Mouse (Mus musculus): ENCODE measurements around the gene Casp6. TPM values are rescaled to one million over a fixed set of nuclear protein-coding genes. Genes with fewer than 3 reads are reported as not detected.

The Casp6 gene
- total and polyA plus RNA-seq, 3 experiments: 10.5 to 31.7 (median 15.3) TPM

DNA sequence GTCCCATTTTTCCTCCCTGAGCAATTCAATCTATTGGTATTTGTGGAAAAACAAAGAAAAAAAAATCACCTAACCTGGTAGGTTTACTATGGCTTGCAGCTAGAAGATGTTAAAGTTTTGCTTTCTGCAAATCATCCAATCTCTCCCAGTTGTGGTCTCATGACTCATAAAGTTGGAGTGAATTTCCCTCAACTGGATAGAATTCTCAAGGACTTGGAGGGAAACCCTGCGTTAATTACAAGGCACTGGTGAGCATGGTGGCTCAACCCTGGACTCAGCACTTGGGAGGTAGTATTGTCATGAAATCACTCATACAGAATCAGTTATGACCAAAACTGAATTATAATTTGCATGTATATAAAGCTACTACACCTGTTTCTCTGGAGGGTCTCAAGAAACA, 40.1 kb downstream of the Casp6 start:
- no peak for DNase-seq (ENCODE audit: extremely low read depth)
- H3K9me3 ChIP-seq (replicated peaks; ENCODE audit: low read length): no peaks in the 10 kb centered on the region
- TF ChIP-seq MAZ (IDR thresholded peaks at IDR 0.05; ENCODE audit: low read depth, low read length) (no peak), MAFK (IDR thresholded peaks at IDR 0.05; ENCODE audit: insufficient replicate concordance, low read length) (no peak), RCOR1 (conservative IDR thresholded peaks at IDR 0.05; ENCODE audit: low read depth, low read length) (no peak), BHLHE40 (IDR thresholded peaks at IDR 0.05; ENCODE audit: low read depth, low read length) (no peak), ZC3H11A (IDR thresholded peaks at IDR 0.05; ENCODE audit: low read depth, low read length) (no peak), CHD2 (IDR thresholded peaks at IDR 0.05; ENCODE audit: low read length) (no peak), MYC (IDR thresholded peaks at IDR 0.05; ENCODE audit: low read depth, low read length) (no peak), E2F4 (IDR thresholded peaks at IDR 0.05; ENCODE audit: insufficient replicate concordance, low read depth, low read length) (no peak), JUND (conservative IDR thresholded peaks at IDR 0.05; ENCODE audit: low read depth, low read length) (no peak), NELFE (IDR thresholded peaks at IDR 0.05; ENCODE audit: low read depth, low read length) (no peak)

DNA sequence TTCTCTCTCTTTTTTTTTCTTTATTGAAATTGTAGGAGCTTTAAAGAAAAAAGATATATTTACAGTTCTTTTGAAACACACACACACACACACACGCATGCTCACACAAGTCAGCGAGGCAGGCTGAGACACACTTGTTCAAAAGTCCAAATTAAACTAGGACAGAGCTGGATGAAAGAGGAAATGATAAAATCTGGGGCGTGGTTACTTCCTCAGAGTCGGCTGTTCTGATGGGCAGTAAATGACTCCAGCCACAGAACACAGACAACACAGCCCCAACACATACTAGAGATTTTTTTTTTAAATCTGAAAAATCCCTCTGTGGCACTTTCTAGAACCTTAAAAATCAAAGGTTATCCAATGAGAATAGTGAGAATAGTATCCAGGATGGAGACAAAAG, 42.6 kb downstream of the Casp6 start:
- Histone ChIP-seq H3K9ac (ENCODE audit: insufficient read depth, low read depth) (no peak overlapping the region), H3K4me1 (ENCODE audit: control insufficient read depth in 1 of 2, insufficient read depth in 2 of 2) (peaks cover 0 to 7% of the 10 kb centered on the region in 2 experiments; a peak in 3 of 4 replicates), H3K4me2 (ENCODE audit: insufficient read depth, low read depth, poor library complexity, severe bottlenecking) (no peak overlapping the region), H3K36me3 (replicated peaks in 1 of 2; ENCODE audit: control insufficient read depth in 1 of 2, insufficient read depth in 1 of 2, low read length in 1 of 2) (no peaks in the 10 kb centered on the region), H3K79me2 (replicated peaks; ENCODE audit: control insufficient read depth, extremely low read depth, insufficient read depth, poor library complexity, severe bottlenecking) (no peaks in the 10 kb centered on the region), H3K9me3 (replicated peaks; ENCODE audit: low read length) (no peaks in the 10 kb centered on the region), H3K4me3 (replicated peaks in 1 of 3; ENCODE audit: low read depth in 2 of 3, low read length in 2 of 3, poor library complexity in 1 of 3) (no peak overlapping the region), H3K27me3 (replicated peaks) (no peaks in the 10 kb centered on the region), H3K27ac (ENCODE audit: insufficient read depth, low read depth) (no peak overlapping the region)
- no peak for DNase-seq (ENCODE audit: extremely low read depth)
- in situ Hi-C loops (cut with MboI; ENCODE audit: low pct_ligation_motif_present, low pct_unique_long_range_greater_than_20kb, low sequenced_read_pairs) (no loop called here), dilution Hi-C loops (cut with MboI; ENCODE audit: extremely low pct_ligation_motif_present, extremely low pct_unique_long_range_greater_than_20kb, low sequenced_read_pairs) (no loop called here)
- TF ChIP-seq MXI1 (IDR thresholded peaks at IDR 0.05; ENCODE audit: low read depth, low read length) (no peak), JUND (conservative IDR thresholded peaks at IDR 0.05; ENCODE audit: low read depth, low read length) (no peak), CTCF (conservative IDR thresholded peaks at IDR 0.05 in 1 of 2, IDR thresholded peaks at IDR 0.05 in 1 of 2; ENCODE audit: low read depth in 2 of 2, low read length in 2 of 2) (no peak), IRF4 (IDR thresholded peaks at IDR 0.05; ENCODE audit: low read depth, low read length) (no peak)

More for the DNA sequence above, 40.1 kb downstream of the Casp6 start:
- Histone ChIP-seq H3K27me3 (replicated peaks) (no peaks in the 10 kb centered on the region), H3K36me3 (replicated peaks in 1 of 2; ENCODE audit: control insufficient read depth in 1 of 2, insufficient read depth in 1 of 2, low read length in 1 of 2) (no peaks in the 10 kb centered on the region), H3K9ac (ENCODE audit: insufficient read depth, low read depth) (no peak overlapping the region), H3K27ac (ENCODE audit: insufficient read depth, low read depth) (no peak overlapping the region), H3K79me2 (replicated peaks; ENCODE audit: control insufficient read depth, extremely low read depth, insufficient read depth, poor library complexity, severe bottlenecking) (no peaks in the 10 kb centered on the region), H3K4me3 (replicated peaks in 1 of 3; ENCODE audit: low read depth in 2 of 3, low read length in 2 of 3, poor library complexity in 1 of 3) (no peak overlapping the region), H3K4me2 (ENCODE audit: insufficient read depth, low read depth, poor library complexity, severe bottlenecking) (no peak overlapping the region), H3K4me1 (ENCODE audit: control insufficient read depth in 1 of 2, insufficient read depth in 2 of 2) (peaks cover 0 to 7% of the 10 kb centered on the region in 2 experiments; a peak in 2 of 4 replicates)
- dilution Hi-C loops (cut with MboI; ENCODE audit: extremely low pct_ligation_motif_present, extremely low pct_unique_long_range_greater_than_20kb, low sequenced_read_pairs) (no loop called here), in situ Hi-C loops (cut with MboI; ENCODE audit: low pct_ligation_motif_present, low pct_unique_long_range_greater_than_20kb, low sequenced_read_pairs) (no loop called here)

DNA sequence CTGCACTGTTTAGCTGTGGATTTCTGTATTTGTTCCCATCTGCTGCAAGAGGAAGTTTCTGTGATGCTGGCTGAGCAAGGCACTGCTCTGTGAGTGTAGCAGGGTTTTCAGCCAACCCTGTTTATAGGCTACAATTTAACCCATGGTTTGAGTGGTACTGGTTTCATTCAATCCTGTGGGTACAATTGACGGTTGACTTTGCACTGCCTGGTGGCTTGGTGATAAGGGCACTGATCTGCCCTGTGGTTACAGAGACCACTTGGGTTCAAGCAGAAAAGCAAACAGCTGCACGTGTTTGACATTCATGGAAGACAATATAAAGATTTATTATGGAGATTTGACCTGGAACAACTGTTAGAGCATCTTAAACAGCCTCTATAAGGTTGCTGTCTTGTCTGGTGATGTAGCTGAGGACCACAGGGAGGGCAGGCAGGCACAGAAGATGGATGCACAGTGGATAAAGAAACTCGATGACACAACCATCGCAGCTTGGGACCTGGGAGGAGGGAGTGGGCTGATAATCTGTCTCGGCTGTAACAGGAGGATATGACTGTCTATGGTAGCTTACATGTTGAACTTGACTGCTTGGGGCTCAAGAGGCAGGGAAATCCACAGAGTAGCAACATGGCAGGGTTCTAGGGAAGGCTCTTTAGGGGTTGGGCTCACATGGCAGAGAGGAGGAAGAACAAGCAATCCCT, 45.1 kb downstream of the Casp6 start:
- H3K4me3 ChIP-seq (replicated peaks in 1 of 3; ENCODE audit: low read depth in 2 of 3, low read length in 2 of 3, poor library complexity in 1 of 3): no peak overlapping the region
- H3K4me1 ChIP-seq (ENCODE audit: control insufficient read depth in 1 of 2, insufficient read depth in 2 of 2): peaks cover 0 to 7% of the 10 kb centered on the region in 2 experiments; a peak in 3 of 4 replicates
- dilution Hi-C loops (cut with MboI; ENCODE audit: extremely low pct_ligation_motif_present, extremely low pct_unique_long_range_greater_than_20kb, low sequenced_read_pairs) (no loop called here), in situ Hi-C loops (cut with MboI; ENCODE audit: low pct_ligation_motif_present, low pct_unique_long_range_greater_than_20kb, low sequenced_read_pairs) (no loop called here)
- no peak for DNase-seq (ENCODE audit: extremely low read depth)
- H3K9ac ChIP-seq (ENCODE audit: insufficient read depth, low read depth): no peak overlapping the region
- no peak overlapping the region for H3K27ac ChIP-seq (ENCODE audit: insufficient read depth, low read depth)
- H3K9me3 ChIP-seq (replicated peaks; ENCODE audit: low read length): no peaks in the 10 kb centered on the region
- no peaks in the 10 kb centered on the region for H3K79me2 ChIP-seq (replicated peaks; ENCODE audit: control insufficient read depth, extremely low read depth, insufficient read depth, poor library complexity, severe bottlenecking)
- H3K27me3 ChIP-seq (replicated peaks): no peaks in the 10 kb centered on the region
- H3K36me3 ChIP-seq (replicated peaks in 1 of 2; ENCODE audit: control insufficient read depth in 1 of 2, insufficient read depth in 1 of 2, low read length in 1 of 2): no peaks in the 10 kb centered on the region
- H3K4me2 ChIP-seq (ENCODE audit: insufficient read depth, low read depth, poor library complexity, severe bottlenecking): no peak overlapping the region
- no peak for TF ChIP-seq NRF1 (IDR thresholded peaks at IDR 0.05; ENCODE audit: low read depth, low read length)
- TF ChIP-seq TBP (conservative IDR thresholded peaks at IDR 0.05; ENCODE audit: low read depth, low read length): no peak
- no peak for TF ChIP-seq SMC3 (IDR thresholded peaks at IDR 0.05; ENCODE audit: low read depth, low read length)
- no peak for TF ChIP-seq ZC3H11A (IDR thresholded peaks at IDR 0.05; ENCODE audit: low read depth, low read length)
- TF ChIP-seq UBTF (IDR thresholded peaks at IDR 0.05; ENCODE audit: low read depth, low read length): no peak
- TF ChIP-seq POLR2AphosphoS2 (IDR thresholded peaks at IDR 0.05; ENCODE audit: low read depth, low read length): no peak
- no peak for TF ChIP-seq CHD2 (IDR thresholded peaks at IDR 0.05; ENCODE audit: low read length)
- no peak for TF ChIP-seq RAD21 (IDR thresholded peaks at IDR 0.05; ENCODE audit: low read depth, low read length)
- no peak for TF ChIP-seq USF1 (IDR thresholded peaks at IDR 0.05; ENCODE audit: low read depth, low read length)
- TF ChIP-seq ZKSCAN1 (IDR thresholded peaks at IDR 0.05; ENCODE audit: borderline replicate concordance, low read depth, low read length): no peak
